Mouse (Mus musculus) cerebellum, postnatal 36 days (tissue): ENCODE measurements at regions not wholly inside any gene's neighbourhood (a gene's known extent, or its start where the extent isn't known, plus 50 kb on each side); places are given as distances from the start of the nearest gene placed in this dataset.
A peak's percentile ranks its signal among the peaks of the same experiment; 100 is the strongest.

ENCODE experiments used
- DNase-seq, 2 experiments: peaks; one replicate each; pipeline ENCODE4 v3.0.0; 2021 to 2022; ENCODE audit warnings: mixed read lengths in 2 of 2

GRCm38 (mm10) chr1:43247609-43248008 lies 50.8 kb upstream of the Fhl2 start:
- no peak for DNase-seq

GRCm38 (mm10) chr1:43250281-43250680 lies 53.5 kb upstream of the Fhl2 start:
- no peak for DNase-seq

- no peak for DNase-seq
Observed at GRCm38 (mm10) chr1:43251356-43251755, 54.6 kb upstream of the Fhl2 start.

GRCm38 (mm10) chr1:43254129-43254528 lies 57.3 kb upstream of the Fhl2 start:
- no peak for DNase-seq

GRCm38 (mm10) chr1:43256078-43256477 lies 59.3 kb upstream of the Fhl2 start:
- DNase-seq, result no peak

- DNase-seq, result no peak
Observed at GRCm38 (mm10) chr1:43257909-43258308, 61.1 kb upstream of the Fhl2 start.

- DNase-seq, result no peak
Observed at GRCm38 (mm10) chr1:43259841-43260240, 63.1 kb upstream of the Fhl2 start.

GRCm38 (mm10) chr1:43260491-43260890 lies 63.7 kb upstream of the Fhl2 start:
- DNase-seq, result no peak

GRCm38 (mm10) chr1:43264407-43264889 lies 67.7 kb upstream of the Fhl2 start:
- peak; percentile 52 to 72 for DNase-seq

GRCm38 (mm10) chr1:43265699-43266455 lies 69.1 kb upstream of the Fhl2 start:
- DNase-seq, result no peak

- no peak for DNase-seq
Observed at GRCm38 (mm10) chr1:43269685-43270084, 72.9 kb upstream of the Fhl2 start.

- DNase-seq, result no peak
Observed at GRCm38 (mm10) chr1:43273236-43273868, 76.6 kb upstream of the Fhl2 start.

- no peak for DNase-seq
Observed at GRCm38 (mm10) chr1:43291736-43292135, 95.0 kb upstream of the Fhl2 start.

GRCm38 (mm10) chr1:43292561-43292960 lies 95.8 kb upstream of the Fhl2 start:
- no peak for DNase-seq

GRCm38 (mm10) chr1:43294221-43295012 lies 97.6 kb upstream of the Fhl2 start:
- no peak for DNase-seq

- no peak for DNase-seq
Observed at GRCm38 (mm10) chr1:43297579-43297978, 100.8 kb upstream of the Fhl2 start.

- DNase-seq, result no peak
Observed at GRCm38 (mm10) chr1:43298746-43299145, 102.0 kb upstream of the Fhl2 start.

- peak in 1 of 2 experiments; percentile 7 for DNase-seq
Observed at GRCm38 (mm10) chr1:43299490-43300302, 102.9 kb upstream of the Fhl2 start.

GRCm38 (mm10) chr1:43300676-43301075 lies 103.9 kb upstream of the Fhl2 start:
- no peak for DNase-seq

GRCm38 (mm10) chr1:43301866-43302571 lies 105.2 kb upstream of the Fhl2 start:
- no peak for DNase-seq

- no peak for DNase-seq
Observed at GRCm38 (mm10) chr1:43302657-43303056, 105.9 kb upstream of the Fhl2 start.
